Mouse (Mus musculus): Measurements from ENCODE around the gene Ddr1. TPM values are rescaled to one million over a fixed set of nuclear protein-coding genes. Genes with fewer than 3 reads are reported as not detected.
"Not testable (repeated sequence)": the region's sequence is repeated elsewhere in the genome, so short reads cannot be mapped to it uniquely, and the experiment has no call there.

Ddr1 gene
- total and polyA plus RNA-seq, 2 experiments from 2014 or later = 49.3 to 100 TPM

DNA sequence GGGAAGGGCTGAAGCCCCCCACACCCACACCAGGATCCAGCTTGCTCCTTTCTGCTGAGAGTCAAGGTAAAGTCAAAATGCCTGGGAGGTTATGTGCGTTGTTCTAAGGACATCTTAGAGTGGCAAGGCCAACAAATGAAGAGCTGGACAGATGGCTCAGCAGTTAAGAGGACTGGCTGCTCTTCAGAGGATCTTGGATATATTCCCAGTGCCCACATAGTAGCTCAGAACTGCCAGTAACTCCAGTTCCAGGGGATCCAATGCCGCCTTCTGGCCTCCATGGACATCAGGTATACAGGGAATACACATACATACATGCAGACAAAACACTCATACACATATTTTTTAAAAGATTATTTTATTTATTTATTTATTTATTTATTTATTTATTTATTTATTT, 29.0 kb upstream of the Ddr1 start:
- H3K27ac ChIP-seq (ENCODE audit: low read depth, low read length) = no peak overlapping the region
- no peaks in the 10 kb centered on the region for H3K4me1 ChIP-seq (ENCODE audit: insufficient read depth, low read length)
- no peaks in the 10 kb centered on the region for H3K9me3 ChIP-seq (ENCODE audit: low read length)
- ATAC-seq (ENCODE audit: low FRiP score) (no peak), DNase-seq (ENCODE audit: low spot score) (no peak)
- no peaks in the 10 kb centered on the region for H3K27me3 ChIP-seq (ENCODE audit: insufficient read depth, low read length)
- 99% methylated on average over 2 of the region's 2 CpGs for WGBS
- no peak overlapping the region for H3K9ac ChIP-seq (replicated peaks; ENCODE audit: low read length, poor library complexity, severe bottlenecking)
- no peak overlapping the region for H3K4me2 ChIP-seq (ENCODE audit: low read depth, low read length, poor library complexity, severe bottlenecking)
- no peak for TF ChIP-seq CTCF (IDR thresholded peaks at IDR 0.05)
- H3K36me3 ChIP-seq (ENCODE audit: insufficient read depth, low read length) = no peaks in the 10 kb centered on the region
- H3K4me3 ChIP-seq (ENCODE audit: low read depth, low read length) = no peak overlapping the region

DNA sequence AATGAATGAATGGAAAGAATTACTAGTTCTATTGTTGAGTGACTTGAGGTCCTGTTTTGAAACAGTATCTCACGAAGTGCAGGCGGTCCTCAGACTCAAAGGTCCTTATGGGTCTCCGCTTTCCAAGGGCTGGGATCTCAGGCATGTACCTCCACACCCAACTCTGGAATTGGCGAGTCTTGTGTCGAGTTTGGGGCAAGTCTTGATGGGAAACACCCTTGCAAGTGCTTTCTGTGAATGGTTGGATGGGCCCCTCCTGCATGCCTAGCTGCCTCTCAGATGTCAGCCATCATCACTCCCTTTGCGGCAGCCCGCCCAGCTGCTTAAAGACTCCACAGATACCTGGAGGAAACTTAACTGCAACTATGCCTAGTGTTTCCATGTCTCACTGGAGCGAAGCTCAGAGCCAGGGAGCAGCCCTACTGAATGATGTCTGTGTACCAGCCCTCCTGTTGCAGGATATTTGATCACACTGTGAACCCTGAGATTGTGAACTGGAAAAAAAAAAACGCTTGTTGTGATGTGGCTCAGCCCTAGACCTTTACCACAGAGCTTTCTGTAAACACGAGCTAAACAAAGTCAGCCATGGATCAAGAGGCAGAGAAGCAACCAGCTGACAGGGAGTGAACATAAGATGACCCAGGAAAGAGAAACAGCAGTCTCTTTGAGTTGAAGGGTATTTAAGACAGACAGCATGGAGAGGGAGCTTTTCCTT, 27.2 kb upstream of the Ddr1 start:
- H3K4me2 ChIP-seq (ENCODE audit: low read depth, low read length, poor library complexity, severe bottlenecking) = no peak overlapping the region
- ATAC-seq (ENCODE audit: low FRiP score) (no peak), DNase-seq (ENCODE audit: low spot score) (no peak)
- H3K27me3 ChIP-seq (ENCODE audit: insufficient read depth, low read length) = no peaks in the 10 kb centered on the region
- no peak overlapping the region for H3K27ac ChIP-seq (ENCODE audit: low read depth, low read length)
- no peak for TF ChIP-seq CTCF (IDR thresholded peaks at IDR 0.05)
- H3K4me1 ChIP-seq (ENCODE audit: insufficient read depth, low read length) = no peaks in the 10 kb centered on the region
- no peak overlapping the region for H3K4me3 ChIP-seq (ENCODE audit: low read depth, low read length)
- WGBS = 72% methylated on average over 10 of the region's 10 CpGs
- H3K9ac ChIP-seq (replicated peaks; ENCODE audit: low read length, poor library complexity, severe bottlenecking) = no peak overlapping the region
- no peaks in the 10 kb centered on the region for H3K9me3 ChIP-seq (ENCODE audit: low read length)
- H3K36me3 ChIP-seq (ENCODE audit: insufficient read depth, low read length) = no peaks in the 10 kb centered on the region

DNA sequence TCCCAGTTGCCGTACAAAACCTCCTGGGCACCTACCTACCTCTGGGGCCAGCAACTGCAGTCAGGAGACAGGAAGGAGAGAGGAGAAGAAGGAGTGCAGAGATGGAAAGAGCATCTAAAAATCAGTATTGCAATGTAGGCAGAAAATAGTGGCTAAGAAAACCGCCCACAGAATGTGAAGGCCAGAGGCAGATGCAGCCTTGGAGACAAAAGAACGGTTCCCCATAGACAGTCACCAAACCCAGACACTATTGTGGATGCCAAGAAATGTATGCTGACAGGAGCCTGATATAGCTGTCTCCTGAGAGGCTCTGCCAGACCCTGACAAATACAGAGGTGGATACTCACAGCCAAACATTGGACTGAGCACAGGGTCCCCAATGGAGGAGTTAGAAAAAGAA, 25.7 kb upstream of the Ddr1 start:
- H3K36me3 ChIP-seq (ENCODE audit: insufficient read depth, low read length); H3K9ac ChIP-seq (replicated peaks; ENCODE audit: low read length, poor library complexity, severe bottlenecking); H3K27ac ChIP-seq (ENCODE audit: low read depth, low read length); H3K4me1 ChIP-seq (ENCODE audit: insufficient read depth, low read length); H3K4me2 ChIP-seq (ENCODE audit: low read depth, low read length, poor library complexity, severe bottlenecking); H3K27me3 ChIP-seq (ENCODE audit: insufficient read depth, low read length); H3K9me3 ChIP-seq (ENCODE audit: low read length); ATAC-seq (ENCODE audit: low FRiP score); DNase-seq (ENCODE audit: low spot score); H3K4me3 ChIP-seq (ENCODE audit: low read depth, low read length): not testable (repeated sequence)
- WGBS = 63% methylated on average over 3 of the region's 3 CpGs

DNA sequence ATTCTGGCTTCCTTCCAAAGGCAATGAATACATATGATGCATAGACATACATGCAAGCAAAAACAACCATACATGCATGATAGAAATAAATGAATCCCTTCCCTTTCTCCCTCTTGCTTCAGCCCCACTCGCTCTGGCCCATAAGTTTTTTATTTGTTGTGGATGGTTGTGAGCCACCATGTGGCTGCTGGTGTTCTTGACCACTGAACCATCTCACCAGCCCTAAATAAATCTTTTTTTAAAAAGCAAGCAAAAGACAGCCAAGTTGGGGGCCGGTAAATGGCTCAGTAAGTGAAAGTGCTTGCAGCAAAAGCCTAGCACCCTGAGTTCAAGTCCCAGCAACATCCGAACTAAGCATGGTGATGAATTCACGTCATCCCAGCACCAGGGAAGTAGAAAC, 24.4 kb upstream of the Ddr1 start:
- DNase-seq (ENCODE audit: low spot score) (no peak), ATAC-seq (ENCODE audit: low FRiP score) (no peak)
- Histone ChIP-seq H3K9ac (replicated peaks; ENCODE audit: low read length, poor library complexity, severe bottlenecking) (no peak overlapping the region), H3K36me3 (ENCODE audit: insufficient read depth, low read length) (no peaks in the 10 kb centered on the region), H3K4me1 (ENCODE audit: insufficient read depth, low read length) (peaks cover 3% of the 10 kb centered on the region; the same call in 1 of the 2 replicates), H3K27me3 (ENCODE audit: insufficient read depth, low read length) (no peaks in the 10 kb centered on the region), H3K4me3 (ENCODE audit: low read depth, low read length) (no peak overlapping the region), H3K4me2 (ENCODE audit: low read depth, low read length, poor library complexity, severe bottlenecking) (no peak overlapping the region), H3K27ac (ENCODE audit: low read depth, low read length) (no peak overlapping the region), H3K9me3 (ENCODE audit: low read length) (no peaks in the 10 kb centered on the region)
- WGBS = 80% methylated on average over 4 of the region's 4 CpGs
- TF ChIP-seq CTCF (IDR thresholded peaks at IDR 0.05) = no peak

DNA sequence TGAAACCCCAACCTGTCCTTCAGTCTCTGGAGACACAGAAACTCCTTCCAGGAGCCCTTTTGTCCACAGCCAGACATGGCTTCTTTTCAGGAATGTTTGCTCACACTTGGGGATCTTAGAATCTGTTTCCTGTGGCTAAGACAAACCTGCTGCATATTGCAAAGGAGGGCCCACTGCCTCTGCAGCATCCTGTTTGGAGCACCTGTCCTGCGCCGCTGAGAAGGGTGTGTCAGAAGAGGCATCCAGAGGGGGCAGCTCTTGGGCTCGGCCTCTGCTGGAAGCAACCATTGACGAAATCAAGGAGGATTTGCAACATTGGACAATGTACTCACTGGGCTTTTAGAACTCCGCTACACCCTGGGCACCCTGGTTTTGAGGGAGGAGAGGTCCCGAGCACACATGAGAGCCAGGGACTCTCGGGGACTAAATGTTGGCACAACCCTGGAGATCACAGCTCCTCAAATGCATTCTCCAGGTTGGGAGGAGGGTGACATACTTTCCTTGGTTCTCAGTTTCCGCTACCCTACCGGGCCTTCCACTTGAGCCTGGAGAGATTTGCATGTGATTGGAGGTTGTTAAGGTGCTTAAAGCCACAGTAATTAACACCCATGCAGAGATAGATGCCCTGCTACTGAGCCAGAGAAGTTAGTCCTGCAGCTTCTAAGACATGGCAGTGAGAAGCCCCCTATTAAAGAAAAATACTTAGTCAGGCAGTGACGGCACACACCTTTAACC, 23.2 kb upstream of the Ddr1 start:
- Histone ChIP-seq H3K27me3 (ENCODE audit: insufficient read depth, low read length) (no peaks in the 10 kb centered on the region), H3K9ac (replicated peaks; ENCODE audit: low read length, poor library complexity, severe bottlenecking) (no peak overlapping the region), H3K4me3 (ENCODE audit: low read depth, low read length) (no peak overlapping the region), H3K4me2 (ENCODE audit: low read depth, low read length, poor library complexity, severe bottlenecking) (no peak overlapping the region), H3K9me3 (ENCODE audit: low read length) (no peaks in the 10 kb centered on the region), H3K4me1 (ENCODE audit: insufficient read depth, low read length) (peaks cover 3% of the 10 kb centered on the region; the same call in 1 of the 2 replicates), H3K36me3 (ENCODE audit: insufficient read depth, low read length) (no peaks in the 10 kb centered on the region), H3K27ac (ENCODE audit: low read depth, low read length) (no peak overlapping the region)
- WGBS = 40% methylated on average over 10 of the region's 10 CpGs
- no peak for TF ChIP-seq CTCF (IDR thresholded peaks at IDR 0.05)
- DNase-seq (ENCODE audit: low spot score) = no peak
- no peak for ATAC-seq (ENCODE audit: low FRiP score)

DNA sequence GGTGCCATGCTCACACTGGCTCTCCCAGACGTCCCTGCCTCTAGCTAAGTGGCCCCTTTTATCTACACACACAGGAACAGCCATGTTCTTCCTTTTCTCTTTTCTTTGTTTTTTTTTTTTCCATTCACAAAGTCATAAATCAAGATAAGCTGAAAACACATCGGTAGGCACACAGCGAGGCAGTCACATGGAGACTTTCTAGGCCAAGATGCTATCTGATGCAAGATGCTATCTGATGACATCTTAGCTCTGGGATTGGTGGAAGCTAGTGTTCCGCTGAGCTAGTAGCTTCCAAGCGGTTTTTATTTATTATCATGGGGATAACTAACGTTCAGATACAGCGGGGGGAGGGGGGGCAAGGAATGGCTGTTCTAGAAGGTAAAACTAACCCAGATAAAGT, 22.6 kb upstream of the Ddr1 start:
- Histone ChIP-seq H3K9me3 (ENCODE audit: low read length) (no peaks in the 10 kb centered on the region), H3K36me3 (ENCODE audit: insufficient read depth, low read length) (no peaks in the 10 kb centered on the region), H3K4me1 (ENCODE audit: insufficient read depth, low read length) (peaks cover 3% of the 10 kb centered on the region; the same call in 1 of the 2 replicates), H3K27me3 (ENCODE audit: insufficient read depth, low read length) (no peaks in the 10 kb centered on the region), H3K9ac (replicated peaks; ENCODE audit: low read length, poor library complexity, severe bottlenecking) (no peak overlapping the region), H3K27ac (ENCODE audit: low read depth, low read length) (no peak overlapping the region), H3K4me3 (ENCODE audit: low read depth, low read length) (no peak overlapping the region), H3K4me2 (ENCODE audit: low read depth, low read length, poor library complexity, severe bottlenecking) (no peak overlapping the region)
- ATAC-seq (ENCODE audit: low FRiP score) (no peak), DNase-seq (ENCODE audit: low spot score) (no peak)
- 62% methylated on average over 7 of the region's 7 CpGs for WGBS
- no peak for TF ChIP-seq CTCF (IDR thresholded peaks at IDR 0.05)
